Mouse (Mus musculus) heart, embryonic 16.5 days (tissue): ENCODE data around the gene Tbx18. TPM values are rescaled to one million over a fixed set of nuclear protein-coding genes. Genes with fewer than 3 reads are reported as not detected.

Source experiments
- ATAC-seq: fragments of 200-750 bp; cut with Nextera tagmentation; replicated peaks from 2 replicates; pipeline ENCODE4 v1.8.0; 2017; ENCODE audit warnings: moderate number of reproducible peaks; ENCODE audit not compliant: insufficient read depth, low FRiP score; ENCODE audit errors: extremely low read depth
- H3K27ac ChIP-seq: fragments of 300-500 bp; sonication (generic); 2 replicates; pipeline ENCODE4 v1.5.1; 2014; ENCODE audit warnings: mild to moderate bottlenecking, low read length, control low read depth, moderate library complexity
- H3K27me3 ChIP-seq: fragments of 300-500 bp; sonication (generic); 2 replicates; pipeline ENCODE4 v1.6.1; 2014; ENCODE audit warnings: low read length, mixed read lengths; ENCODE audit not compliant: control insufficient read depth, insufficient read depth
- H3K36me3 ChIP-seq: fragments of 300-500 bp; sonication (generic); 2 replicates; pipeline ENCODE4 v1.6.1; 2014; ENCODE audit not compliant: control insufficient read depth, insufficient read depth
- H3K4me1 ChIP-seq: fragments of 300-500 bp; sonication (generic); 2 replicates; pipeline ENCODE4 v1.6.1; 2014; ENCODE audit warnings: low read length, mixed read lengths; ENCODE audit not compliant: control insufficient read depth, insufficient read depth
- H3K4me2 ChIP-seq: fragments of 300-500 bp; sonication (generic); 2 replicates; pipeline ENCODE4 v1.6.1; 2014; ENCODE audit warnings: low read depth, mild to moderate bottlenecking, control low read depth, low read length
- H3K4me3 ChIP-seq: fragments of 300-500 bp; sonication (generic); 2 replicates; pipeline ENCODE4 v1.5.1; 2014; ENCODE audit warnings: mild to moderate bottlenecking, control low read depth, low read length
- H3K9ac ChIP-seq: fragments of 300-500 bp; sonication (generic); 2 replicates; pipeline ENCODE4 v1.6.1; 2014; ENCODE audit warnings: low read length, control low read depth
- H3K9me3 ChIP-seq: fragments of 300-500 bp; sonication (generic); replicated peaks from 2 replicates; pipeline ENCODE4 v1.6.1; 2016; ENCODE audit warnings: low read length; ENCODE audit not compliant: control insufficient read depth
- WGBS: fragments of 180-500 bp; shearing (Covaris S2); extraction: QIAGEN DNeasy Blood & Tissue Kit; methylation state at CpG from one replicate; pipeline ENCODE4 v1.1.7; 2014; 5-methylcytosine and 5-hydroxymethylcytosine counted together
- polyA plus RNA-seq: library from polyadenylated mRNA; unstranded; fragments of >200 nt; fragmentation: Nextera tagmentation; extraction: Ambion mirVana; gene quantifications from 2 replicates; pipeline ENCODE4 v1.2.1, GENCODE M21; 2015

Tbx18 gene
- polyA plus RNA-seq, 1 experiment from 2014 or later = 7.5 TPM

DNA sequence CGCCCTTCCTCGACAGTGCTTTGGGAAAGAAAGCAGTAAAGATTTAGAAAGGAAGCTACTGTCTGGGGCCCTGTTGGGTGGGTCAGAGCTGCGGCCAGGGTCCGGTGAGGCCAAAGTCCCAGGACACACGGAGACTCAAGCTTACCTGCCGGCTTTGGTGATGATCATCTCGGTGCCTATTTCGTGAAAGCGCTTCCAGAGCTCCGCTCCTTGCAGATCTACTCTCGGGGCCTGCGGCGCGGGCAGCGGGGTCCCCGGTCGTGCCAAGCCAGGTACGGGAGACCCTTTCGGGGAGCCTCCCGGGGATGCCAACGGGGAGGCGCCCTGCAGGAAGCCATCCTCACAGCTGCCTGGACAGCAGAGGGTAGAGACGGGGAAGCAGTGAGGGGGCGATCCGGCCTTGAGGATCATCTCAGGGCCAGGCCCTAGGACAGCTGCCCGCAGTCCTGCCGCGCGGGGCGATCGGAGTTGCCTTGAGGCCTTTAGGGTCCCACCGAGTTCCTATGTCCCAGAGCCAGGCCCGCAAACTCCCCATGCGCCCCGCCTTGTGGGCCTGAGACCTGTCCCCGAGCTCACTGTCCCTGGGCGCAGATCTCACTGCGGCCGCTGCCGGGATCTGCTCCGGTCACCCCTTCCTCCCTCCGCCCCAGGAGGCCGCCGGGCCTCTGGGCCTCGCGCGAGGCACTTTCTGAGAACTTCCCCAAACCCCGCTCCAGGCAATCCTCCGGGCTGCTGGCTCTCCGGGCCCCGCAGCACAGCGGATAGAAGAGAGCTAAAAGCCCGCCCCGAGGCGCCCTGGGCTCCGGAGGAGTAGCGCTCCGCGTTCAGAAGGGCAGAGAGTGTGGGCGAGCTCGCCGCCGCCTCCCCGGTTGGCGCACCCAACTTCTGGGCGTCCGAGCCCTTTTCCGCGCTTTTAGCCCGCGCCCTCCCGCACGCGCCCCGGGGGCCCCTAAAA lies 1.5 kb downstream of the Tbx18 start:
- under 1% methylated on average over 75 of the region's 75 CpGs for WGBS
- H3K4me1 ChIP-seq = 0 out of 2 replicates have a peak, but pooled peaks cover 2% of the 10 kb centered on the region
- H3K4me3 ChIP-seq = peak overlapping the region; percentile 76
- peaks cover 30% of the 10 kb centered on the region for H3K27me3 ChIP-seq
- H3K4me2 ChIP-seq = peak overlapping the region; percentile 62
- H3K27ac ChIP-seq = peak overlapping the region; percentile 85
- peak overlapping the region; percentile 91 for H3K9ac ChIP-seq
- no peaks in the 10 kb centered on the region for H3K9me3 ChIP-seq
- H3K36me3 ChIP-seq = no peaks in the 10 kb centered on the region
- ATAC-seq = peak; percentile 28

DNA sequence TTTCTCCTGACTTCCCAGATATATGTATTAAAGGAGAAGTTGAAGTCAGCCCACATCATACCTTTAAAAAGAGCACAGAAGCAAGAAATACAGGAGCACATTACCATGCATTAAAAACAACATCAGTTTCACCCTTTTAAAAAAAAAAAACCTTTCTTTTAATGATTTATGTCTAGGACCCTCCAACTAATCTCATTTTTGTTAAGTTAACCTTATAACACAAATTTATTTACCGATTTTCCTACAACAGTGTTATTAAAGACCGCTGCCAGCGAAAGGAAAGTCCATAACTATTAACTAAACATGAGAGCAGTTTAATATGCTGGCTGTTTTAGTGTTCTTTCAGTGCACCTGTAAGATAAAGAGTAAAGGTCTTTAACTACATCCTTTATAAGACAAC lies 3.0 kb downstream of the Tbx18 start:
- H3K4me2 ChIP-seq = peak overlapping the region; percentile 62; the same call in 1 of the 2 replicates
- no peaks in the 10 kb centered on the region for H3K36me3 ChIP-seq
- ATAC-seq = no peak
- H3K9ac ChIP-seq = peak overlapping the region; percentile 20; the same call in 1 of the 2 replicates
- 46% methylated on average over 3 of the region's 3 CpGs for WGBS
- H3K4me3 ChIP-seq = no peak overlapping the region
- no peaks in the 10 kb centered on the region for H3K9me3 ChIP-seq
- 0 out of 2 replicates have a peak, but pooled peaks cover 2% of the 10 kb centered on the region for H3K4me1 ChIP-seq
- H3K27ac ChIP-seq = no peak overlapping the region
- H3K27me3 ChIP-seq = peaks cover 30% of the 10 kb centered on the region

DNA sequence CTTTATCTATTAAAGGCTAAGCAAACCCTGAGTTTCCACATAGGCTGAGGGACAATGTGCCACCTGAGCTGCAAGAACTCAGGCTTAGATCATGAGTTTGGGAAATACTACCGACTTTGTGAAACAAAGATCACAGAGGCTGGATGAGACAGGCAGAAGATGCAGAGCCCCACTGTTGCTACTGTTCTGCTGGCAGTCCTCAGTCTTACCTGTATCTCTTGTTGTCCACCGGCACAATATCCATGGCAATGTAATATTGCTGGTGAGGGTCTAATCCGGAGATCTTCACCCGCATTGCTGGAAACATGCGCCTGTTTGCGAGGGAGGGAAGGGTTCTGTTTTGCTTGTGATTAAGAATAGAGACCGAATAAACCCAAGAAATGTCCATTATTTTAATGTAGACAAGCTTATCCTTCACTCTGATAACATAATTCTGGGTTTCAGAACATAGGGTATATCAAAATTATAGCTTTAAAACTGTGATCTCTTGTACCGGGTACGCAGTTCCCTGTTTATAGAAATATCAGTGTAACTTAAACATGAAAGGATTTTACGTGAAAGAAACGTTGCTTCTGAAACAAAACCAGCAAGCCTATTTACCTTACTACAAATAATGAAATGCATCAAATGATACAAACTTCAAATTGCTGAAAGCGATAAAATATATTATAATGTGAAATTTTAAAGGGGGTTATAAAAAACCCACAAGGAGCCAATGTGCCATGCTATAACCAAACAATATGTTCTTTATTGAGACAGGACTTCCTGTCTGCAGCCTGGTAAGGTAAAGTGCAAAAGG lies 3.7 kb downstream of the Tbx18 start:
- WGBS = 37% methylated on average over 12 of the region's 12 CpGs
- Histone ChIP-seq H3K4me3 (peak overlapping the region; percentile 33), H3K9me3 (no peaks in the 10 kb centered on the region), H3K4me1 (0 out of 2 replicates have a peak, but pooled peaks cover 2% of the 10 kb centered on the region), H3K27ac (no peak overlapping the region), H3K27me3 (peaks cover 23% of the 10 kb centered on the region), H3K36me3 (no peaks in the 10 kb centered on the region), H3K9ac (peak overlapping the region; percentile 6; the same call in 1 of the 2 replicates), H3K4me2 (peak overlapping the region; percentile 49)
- ATAC-seq = no peak

DNA sequence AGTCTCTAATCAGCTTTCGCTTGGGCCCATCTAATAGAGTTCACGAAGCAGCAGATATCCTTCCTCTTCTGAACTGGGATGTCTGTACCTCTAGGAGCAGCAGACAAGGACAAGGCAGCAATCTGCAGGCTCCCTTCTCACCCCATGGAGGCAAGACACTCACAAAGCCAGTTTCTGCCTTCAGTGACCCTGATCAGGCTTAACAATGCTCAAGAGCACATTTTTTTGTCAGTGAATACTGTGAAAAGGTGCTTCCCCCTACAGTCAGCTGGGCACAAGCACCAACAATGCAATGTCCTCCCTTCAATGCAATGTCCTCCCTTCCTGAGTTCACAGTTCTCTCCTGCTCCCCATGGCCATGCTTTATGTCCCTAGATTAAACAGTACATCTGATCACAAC lies 9.3 kb downstream of the Tbx18 start:
- ATAC-seq = peak; percentile 72
- WGBS = 40% methylated on average over 2 of the region's 2 CpGs
- H3K4me3 ChIP-seq = no peak overlapping the region
- peaks cover 8% of the 10 kb centered on the region; the same call in 1 of the 2 replicates for H3K27me3 ChIP-seq
- H3K27ac ChIP-seq = peak overlapping the region; percentile 65
- H3K36me3 ChIP-seq = peaks cover 3% of the 10 kb centered on the region; the same call in 1 of the 2 replicates
- H3K4me2 ChIP-seq = peak overlapping the region; percentile 24; the same call in 1 of the 2 replicates
- peaks cover 2% of the 10 kb centered on the region; the same call in 1 of the 2 replicates for H3K4me1 ChIP-seq
- H3K9ac ChIP-seq = peak overlapping the region; percentile 46; the same call in 1 of the 2 replicates
- no peaks in the 10 kb centered on the region for H3K9me3 ChIP-seq

DNA sequence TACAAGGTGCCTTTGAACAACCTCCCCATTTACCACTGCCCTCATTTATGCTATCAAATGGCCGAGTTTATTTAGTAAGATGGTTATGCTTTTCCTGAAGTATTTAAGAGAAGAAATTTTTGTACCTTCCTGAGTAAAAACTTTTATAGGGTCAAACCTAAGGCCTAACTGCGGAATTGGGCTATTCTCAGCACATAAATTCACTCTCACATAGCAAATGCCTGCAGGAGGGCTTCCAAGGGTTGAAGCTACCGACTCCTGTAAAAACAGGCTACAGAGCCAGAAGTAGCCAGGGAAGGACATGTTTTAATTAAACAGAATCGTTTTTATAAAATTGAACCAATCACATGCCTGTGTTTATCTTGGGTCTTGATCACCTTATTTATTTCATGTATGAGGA lies 20.7 kb downstream of the Tbx18 start:
- H3K9ac ChIP-seq = no peak overlapping the region
- 0 out of 2 replicates have a peak, but pooled peaks cover 1% of the 10 kb centered on the region for H3K4me1 ChIP-seq
- H3K27me3 ChIP-seq = no peaks in the 10 kb centered on the region
- H3K36me3 ChIP-seq = peaks cover 8% of the 10 kb centered on the region
- no peaks in the 10 kb centered on the region for H3K9me3 ChIP-seq
- no peak overlapping the region for H3K27ac ChIP-seq
- no peak for ATAC-seq
- 69% methylated on average over 4 of the region's 4 CpGs for WGBS
- H3K4me3 ChIP-seq = no peak overlapping the region
- H3K4me2 ChIP-seq = no peak overlapping the region

DNA sequence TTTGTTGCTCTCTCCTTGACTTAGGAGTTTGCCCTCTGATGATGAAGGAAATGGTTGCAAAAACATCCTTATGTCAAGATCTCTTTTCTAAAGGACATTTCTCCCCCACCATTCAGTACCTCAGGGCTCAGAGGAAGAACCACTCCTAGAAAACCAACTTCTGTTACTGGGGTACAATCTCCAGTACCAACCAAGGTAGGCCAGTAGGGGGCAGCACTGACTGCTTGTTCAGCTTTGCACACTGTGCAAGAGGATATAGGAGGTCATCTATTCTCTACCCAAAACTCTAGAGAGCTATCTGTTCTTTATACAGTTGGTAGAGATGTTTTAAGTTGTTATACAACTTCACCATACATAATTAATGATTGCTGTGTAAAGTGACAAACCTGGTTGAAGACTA lies 22.9 kb downstream of the Tbx18 start:
- Histone ChIP-seq H3K27me3 (no peaks in the 10 kb centered on the region), H3K27ac (no peak overlapping the region), H3K4me3 (no peak overlapping the region), H3K9ac (no peak overlapping the region), H3K36me3 (peaks cover 8% of the 10 kb centered on the region), H3K4me2 (no peak overlapping the region), H3K9me3 (no peaks in the 10 kb centered on the region), H3K4me1 (0 out of 2 replicates have a peak, but pooled peaks cover 2% of the 10 kb centered on the region)
- no peak for ATAC-seq

DNA sequence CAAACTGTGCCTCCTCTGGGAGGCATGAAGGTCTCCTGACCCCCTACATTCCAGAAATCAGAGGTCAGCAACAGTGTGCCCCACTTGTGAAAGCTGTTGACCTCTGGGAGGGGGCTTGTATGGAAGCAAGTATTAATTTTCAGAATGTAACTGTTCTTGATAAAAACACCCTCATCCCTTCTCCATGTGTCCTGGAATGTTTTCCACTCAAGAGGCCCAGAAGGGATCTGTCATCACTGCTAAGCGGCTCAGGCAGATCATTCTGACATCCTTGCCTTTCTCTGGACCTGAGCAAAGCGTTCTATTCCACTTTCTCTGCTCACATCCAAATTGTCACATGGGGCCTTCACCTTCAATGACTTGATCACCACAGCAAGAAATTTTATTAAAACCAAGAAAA lies 28.8 kb downstream of the Tbx18 start:
- peak overlapping the region; percentile 71 for H3K27ac ChIP-seq
- H3K27me3 ChIP-seq = no peaks in the 10 kb centered on the region
- no peak overlapping the region for H3K4me2 ChIP-seq
- no peak overlapping the region for H3K4me3 ChIP-seq
- no peaks in the 10 kb centered on the region for H3K9me3 ChIP-seq
- peaks cover 6% of the 10 kb centered on the region for H3K36me3 ChIP-seq
- peak; percentile 60; the same call in 1 of the 2 replicates for ATAC-seq
- no peak overlapping the region for H3K9ac ChIP-seq
- peaks cover 9% of the 10 kb centered on the region; the same call in 1 of the 2 replicates for H3K4me1 ChIP-seq
- WGBS = 28% methylated on average over 2 of the region's 2 CpGs

DNA sequence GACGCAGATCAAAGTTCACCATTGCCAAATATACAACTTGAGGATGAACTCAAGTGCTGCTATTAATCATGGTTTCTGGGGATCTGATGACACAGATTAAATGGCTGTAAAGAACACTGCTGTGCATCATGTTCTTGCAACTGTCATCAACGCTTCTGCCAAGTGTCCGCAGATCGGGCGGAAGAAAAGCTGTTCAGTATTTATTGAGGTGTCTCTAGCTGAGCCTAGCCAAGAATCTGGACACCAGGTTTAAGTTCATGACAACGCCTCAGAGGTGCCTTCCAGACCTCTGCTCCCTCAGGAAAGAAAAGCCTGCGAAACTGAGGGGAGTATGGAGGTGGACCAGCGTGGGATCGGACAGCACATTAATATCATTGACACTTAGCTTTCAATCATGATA lies 44.1 kb downstream of the Tbx18 start:
- no peak for ATAC-seq
- Histone ChIP-seq H3K4me3 (no peak overlapping the region), H3K27me3 (no peaks in the 10 kb centered on the region), H3K27ac (no peak overlapping the region), H3K4me1 (no peaks in the 10 kb centered on the region), H3K9me3 (0 out of 2 replicates have a peak, but pooled peaks cover 2% of the 10 kb centered on the region), H3K36me3 (no peaks in the 10 kb centered on the region), H3K4me2 (no peak overlapping the region), H3K9ac (no peak overlapping the region)
- WGBS = 72% methylated on average over 9 of the region's 9 CpGs
